Mouse (Mus musculus) hindbrain, embryonic 14.5 days (tissue): ENCODE measurements around the gene Tmem147. TPM values are rescaled to one million over a fixed set of nuclear protein-coding genes. Genes with fewer than 3 reads are reported as not detected.

ENCODE experiments used
- polyA plus RNA-seq: library from polyadenylated mRNA; unstranded; fragments of >200 nt; fragmentation: Nextera tagmentation; extraction: Ambion mirVana; gene quantifications from 2 replicates; pipeline ENCODE4 v1.2.1, GENCODE M21; 2014

Gene Tmem147
- polyA plus RNA-seq, 1 experiment from 2014 or later = 319 TPM

Other genes starting within 250 kb of the Tmem147 start
- gene Prodh2, start 235.9 kb downstream of the Tmem147 start, polyA plus RNA-seq = 0.48 TPM in 1 of 2 replicates, not detected in the other
- 112 TPM in 2 replicates for gene Arhgap33, start 194.5 kb downstream of the Tmem147 start, polyA plus RNA-seq
- 9.3 and 12.6 TPM in 2 replicates for gene Hspb6, start 177.4 kb downstream of the Tmem147 start, polyA plus RNA-seq
- gene Proser3, start 177.2 kb downstream of the Tmem147 start, polyA plus RNA-seq = 10.4 and 11.0 TPM in 2 replicates
- gene Lin37, start 169.7 kb downstream of the Tmem147 start, polyA plus RNA-seq = 49.2 and 49.4 TPM in 2 replicates
- gene U2af1l4, start 166.2 kb downstream of the Tmem147 start, polyA plus RNA-seq = 88.7 and 105 TPM in 2 replicates
- gene Gm49396, start 166.2 kb downstream of the Tmem147 start, polyA plus RNA-seq = 6.5 and 9.2 TPM in 2 replicates
- 109 and 118 TPM in 2 replicates for gene Psenen, start 165.9 kb downstream of the Tmem147 start, polyA plus RNA-seq
- 2.2 and 3.1 TPM in 2 replicates for gene Igflr1, start 164.1 kb downstream of the Tmem147 start, polyA plus RNA-seq
- gene Kmt2b, start 140.8 kb downstream of the Tmem147 start, polyA plus RNA-seq = 11.4 and 12.9 TPM in 2 replicates
- 0.35 and 0.42 TPM in 2 replicates for gene Zbtb32, start 130.6 kb downstream of the Tmem147 start, polyA plus RNA-seq
- 0.43 and 0.76 TPM in 2 replicates for gene Upk1a, start 116.7 kb downstream of the Tmem147 start, polyA plus RNA-seq
- 1,184 and 1,299 TPM in 2 replicates for gene Cox6b1, start 103.4 kb downstream of the Tmem147 start, polyA plus RNA-seq
- 0.19 TPM in 1 of 2 replicates, not detected in the other for gene Etv2, start 93.7 kb downstream of the Tmem147 start, polyA plus RNA-seq
- 115 and 118 TPM in 2 replicates for gene Rbm42, start 79.2 kb downstream of the Tmem147 start, polyA plus RNA-seq
- 20.0 and 20.6 TPM in 2 replicates for gene Haus5, start 64.5 kb downstream of the Tmem147 start, polyA plus RNA-seq
- gene Pmis2, start 57.9 kb downstream of the Tmem147 start, polyA plus RNA-seq = not detected in 2 replicates
- gene 2200002J24Rik, start 30.6 kb downstream of the Tmem147 start, polyA plus RNA-seq = not detected in 2 replicates
- gene Atp4a, start 17.3 kb downstream of the Tmem147 start, polyA plus RNA-seq = 2.0 and 2.1 TPM in 2 replicates
- 0.14 and 1.3 TPM in 2 replicates for gene Gapdhs, start 14.1 kb upstream of the Tmem147 start, polyA plus RNA-seq
- 0.65 and 2.1 TPM in 2 replicates for gene Sbsn, start 21.9 kb upstream of the Tmem147 start, polyA plus RNA-seq
- 2.2 and 2.4 TPM in 2 replicates for gene Dmkn, start 34.2 kb upstream of the Tmem147 start, polyA plus RNA-seq
- gene Krtdap, start 58.4 kb upstream of the Tmem147 start, polyA plus RNA-seq = not detected in 2 replicates
- 0.22 TPM in 1 of 2 replicates, not detected in the other for gene Ffar2, start 94.2 kb upstream of the Tmem147 start, polyA plus RNA-seq
- gene Ffar3, start 126.6 kb upstream of the Tmem147 start, polyA plus RNA-seq = not detected in 2 replicates
- not detected in 2 replicates for gene Ffar1, start 132.0 kb upstream of the Tmem147 start, polyA plus RNA-seq
- gene Cd22, start 150.8 kb upstream of the Tmem147 start, polyA plus RNA-seq = 0.17 TPM in 1 of 2 replicates, not detected in the other
- 3.4 and 4.3 TPM in 2 replicates for gene Mag, start 185.3 kb upstream of the Tmem147 start, polyA plus RNA-seq
- gene Hamp2, start 195.1 kb upstream of the Tmem147 start, polyA plus RNA-seq = not detected in 2 replicates
- not detected in 2 replicates for gene Hamp, start 214.5 kb upstream of the Tmem147 start, polyA plus RNA-seq
- 24.9 and 26.5 TPM in 2 replicates for gene Usf2, start 227.3 kb upstream of the Tmem147 start, polyA plus RNA-seq
- 19.6 and 21.7 TPM in 2 replicates for gene Lsr, start 243.9 kb upstream of the Tmem147 start, polyA plus RNA-seq
- gene Fam187b, start 244.2 kb upstream of the Tmem147 start, polyA plus RNA-seq = 0.22 and 1.0 TPM in 2 replicates